Mouse (Mus musculus) megakaryocyte, embryonic 14.5 days (primary cell): ENCODE data around the gene Cpxm1.

Experiments
- FLI1 ChIP-seq: IDR thresholded peaks from 2 replicates; pipeline ENCODE4 v1.6.1; 2012; ENCODE audit warnings: low read length, inconsistent platforms, mixed read lengths
- GATA1 ChIP-seq: IDR thresholded peaks from 3 replicates; pipeline ENCODE4 v1.6.1; 2012; ENCODE audit warnings: mixed read lengths, low read length, inconsistent platforms, borderline replicate concordance

- TF ChIP-seq FLI1 (no peak), GATA1 (no peak)
These were observed 39.4 kb upstream of the Cpxm1 start for GRCm38 (mm10) chr2:130436769-130437168.
